ENCODE assay signal across 8 mouse cellular contexts in genomic region chr2:157458472-157458871, GRCm38 (mm10). TPM values are rescaled to one million over a fixed set of nuclear protein-coding genes. Genes with fewer than 3 reads are reported as not detected.
A peak's percentile ranks its signal among the peaks of the same experiment; 100 is the strongest.
DNase-seq lines count a peak whose midpoint lies in the region; ATAC-seq and TF ChIP-seq lines count a peak whose summit lies in the region.

No protein-coding gene starts in this region.

- DNase-seq in kidney, adult 18-20 months = peak; percentile 75
- peak; percentile 69 to 77 for DNase-seq in gastrocnemius, postnatal 4 days (ENCODE audit: low spot score in 2 of 2)
- peak; percentile 70 for DNase-seq in limb, embryonic 14.5 days (ENCODE audit: low spot score)
- DNase-seq in midbrain, postnatal 0 days (ENCODE audit: low spot score) = peak; percentile 83
- peak; percentile 79 for DNase-seq in splenic B cell, adult 2 months (ENCODE audit: low read depth, low spot score)

- TF ChIP-seq POLR2A in cortical plate, adult 2 months (IDR thresholded peaks at IDR 0.05; ENCODE audit: extremely low read depth, insufficient read depth, low read length) = no peak
- no peak for TF ChIP-seq POLR2A in limb, embryonic 14.5 days (IDR thresholded peaks at IDR 0.05; ENCODE audit: borderline replicate concordance, extremely low read depth, insufficient read depth, insufficient read length)

- H3K4me3 ChIP-seq in kidney, embryonic 16.5 days (ENCODE audit: low read length) = no peak overlapping the region
- H3K4me3 ChIP-seq in cortical plate, adult 2 months (ENCODE audit: insufficient read depth, low read length) = no peak overlapping the region
- no peak overlapping the region for H3K4me3 ChIP-seq in intestine, embryonic 15.5 days (replicated peaks)
- no peak overlapping the region for H3K4me3 ChIP-seq in limb, embryonic 14.5 days (replicated peaks; ENCODE audit: low read length)
- H3K4me3 ChIP-seq in midbrain, postnatal 0 days (ENCODE audit: low read depth, low read length) = no peak overlapping the region

- no peak overlapping the region for H3K4me2 ChIP-seq in kidney, embryonic 16.5 days (replicated peaks; ENCODE audit: low read depth, low read length)
- 0 out of 2 replicates have a peak overlapping the region, but pooled peaks have one; percentile 26 for H3K4me2 ChIP-seq in intestine, embryonic 15.5 days (replicated peaks)
- H3K4me2 ChIP-seq in limb, embryonic 14.5 days (replicated peaks; ENCODE audit: low read depth, low read length, severe bottlenecking) = no peak overlapping the region
- no peak overlapping the region for H3K4me2 ChIP-seq in midbrain, postnatal 0 days (ENCODE audit: low read depth, low read length, poor library complexity, severe bottlenecking)

- H3K27me3 ChIP-seq in kidney, embryonic 16.5 days (ENCODE audit: insufficient read depth, low read length) = no peaks in the 10 kb centered on the region
- no peaks in the 10 kb centered on the region for H3K27me3 ChIP-seq in intestine, embryonic 15.5 days (replicated peaks)
- no peaks in the 10 kb centered on the region for H3K27me3 ChIP-seq in limb, embryonic 14.5 days (ENCODE audit: control insufficient read depth, insufficient read depth, low read length)
- no peaks in the 10 kb centered on the region for H3K27me3 ChIP-seq in midbrain, postnatal 0 days (ENCODE audit: insufficient read depth, low read length)
- no peaks in the 10 kb centered on the region for H3K27me3 ChIP-seq in splenic B cell, adult 2 months (ENCODE audit: control insufficient read depth, insufficient read depth, low read length, poor library complexity, severe bottlenecking)

- TF ChIP-seq CTCF in cortical plate, adult 2 months (IDR thresholded peaks at IDR 0.05; ENCODE audit: extremely low read depth, insufficient read depth, low read length) = peak; percentile 62
- peak; percentile 93 for TF ChIP-seq CTCF in midbrain, postnatal 0 days (IDR thresholded peaks at IDR 0.05)

- H3K27ac ChIP-seq in kidney, embryonic 16.5 days (ENCODE audit: low read length) = no peak overlapping the region
- no peak overlapping the region for H3K27ac ChIP-seq in cortical plate, adult 2 months (ENCODE audit: insufficient read depth, low read length)
- peak overlapping the region; percentile 22; the same call in 1 of the 2 replicates for H3K27ac ChIP-seq in intestine, embryonic 15.5 days
- H3K27ac ChIP-seq in limb, embryonic 14.5 days (replicated peaks; ENCODE audit: low read depth, low read length) = no peak overlapping the region
- peak overlapping the region; percentile 83 for H3K27ac ChIP-seq in midbrain, postnatal 0 days (ENCODE audit: low read depth, low read length)

- no peak overlapping the region for H3K9ac ChIP-seq in kidney, embryonic 16.5 days (replicated peaks; ENCODE audit: low read length)
- H3K9ac ChIP-seq in intestine, embryonic 15.5 days = no peak overlapping the region
- H3K9ac ChIP-seq in limb, embryonic 14.5 days (ENCODE audit: low read depth, low read length, severe bottlenecking) = no peak overlapping the region
- H3K9ac ChIP-seq in midbrain, postnatal 0 days (replicated peaks; ENCODE audit: low read length, poor library complexity, severe bottlenecking) = 0 out of 2 replicates have a peak overlapping the region, but pooled peaks have one; percentile 13

- H3K4me1 ChIP-seq in kidney, embryonic 16.5 days (ENCODE audit: insufficient read depth, low read length) = peaks cover 41% of the 10 kb centered on the region
- H3K4me1 ChIP-seq in cortical plate, adult 2 months (ENCODE audit: control insufficient read depth, insufficient read depth, low read length) = peaks cover 7% of the 10 kb centered on the region
- peaks cover 50% of the 10 kb centered on the region for H3K4me1 ChIP-seq in intestine, embryonic 15.5 days (replicated peaks)
- H3K4me1 ChIP-seq in limb, embryonic 14.5 days (ENCODE audit: control insufficient read depth, insufficient read depth, low read length) = peaks cover 24% of the 10 kb centered on the region
- H3K4me1 ChIP-seq in midbrain, postnatal 0 days (ENCODE audit: insufficient read depth, low read length) = peaks cover 17% of the 10 kb centered on the region

- no peaks in the 10 kb centered on the region for H3K9me3 ChIP-seq in kidney, embryonic 16.5 days (ENCODE audit: low read length)
- no peaks in the 10 kb centered on the region for H3K9me3 ChIP-seq in intestine, embryonic 15.5 days
- no peaks in the 10 kb centered on the region for H3K9me3 ChIP-seq in limb, embryonic 14.5 days (ENCODE audit: control insufficient read depth, low read length)
- H3K9me3 ChIP-seq in midbrain, postnatal 0 days (ENCODE audit: low read length) = no peaks in the 10 kb centered on the region

- 0 out of 2 replicates have a peak, but pooled peaks cover 3% of the 10 kb centered on the region for H3K36me3 ChIP-seq in kidney, embryonic 16.5 days (ENCODE audit: insufficient read depth, low read length)
- peaks cover 14% of the 10 kb centered on the region; the same call in 1 of the 2 replicates for H3K36me3 ChIP-seq in intestine, embryonic 15.5 days
- H3K36me3 ChIP-seq in limb, embryonic 14.5 days (ENCODE audit: control insufficient read depth, insufficient read depth, low read length) = peaks cover 60% of the 10 kb centered on the region
- H3K36me3 ChIP-seq in midbrain, postnatal 0 days (ENCODE audit: insufficient read depth, low read length) = peaks cover 30% of the 10 kb centered on the region
- no peaks in the 10 kb centered on the region for H3K36me3 ChIP-seq in splenic B cell, adult 2 months (ENCODE audit: control insufficient read depth, insufficient read depth, low read length, poor library complexity, severe bottlenecking)

- 34% methylated on average over 14 of the region's 14 CpGs for WGBS in kidney, embryonic 16.5 days
- WGBS in intestine, embryonic 15.5 days = 25% methylated on average over 13 of the region's 14 CpGs
- WGBS in limb, embryonic 14.5 days = 31% methylated on average over 13 of the region's 14 CpGs
- 28% methylated on average over 12 of the region's 14 CpGs for WGBS in midbrain, postnatal 0 days

- no peak for ATAC-seq in kidney, embryonic 16.5 days (ENCODE audit: low FRiP score, low TSS enrichment)
- ATAC-seq in intestine, embryonic 15.5 days = peak; percentile 34
- peak; percentile 27; the same call in 1 of the 2 replicates for ATAC-seq in limb, embryonic 14.5 days (ENCODE audit: low FRiP score, low read depth)
- ATAC-seq in midbrain, postnatal 0 days (ENCODE audit: low FRiP score) = peak; percentile 4; the same call in 1 of the 2 replicates

RNA-seq across cellular contexts. Expression of gene Src, which starts 40.2 kb away (rescaled TPM):
- 16.9 and 17.3 TPM in 2 replicates for polyA plus RNA-seq in kidney, embryonic 16.5 days (2015; fragmentation: Nextera tagmentation; extraction: Ambion mirVana)
- polyA plus RNA-seq in cortical plate, adult 2 months (2012; rRNA removed) = 83.8 and 95.0 TPM in 2 replicates
- total RNA-seq in gastrocnemius, postnatal 4 days (2021) = 10 to 100 TPM; 13.3 to 13.6 TPM
- 18.1 and 19.4 TPM in 2 replicates for polyA plus RNA-seq in intestine, embryonic 15.5 days (2015; fragmentation: Nextera tagmentation; extraction: Ambion mirVana)
- polyA plus RNA-seq in limb, embryonic 14.5 days (2012; rRNA removed) = 43.6 and 56.3 TPM in 2 replicates
- 15.9 and 17.2 TPM in 2 replicates for polyA plus RNA-seq in limb, embryonic 14.5 days (2014; fragmentation: Nextera tagmentation; extraction: Ambion mirVana)
- total RNA-seq in midbrain, postnatal 0 days (2014; rRNA removed) = 129 and 137 TPM in 2 replicates
- 26.1 and 26.6 TPM in 2 replicates for polyA plus RNA-seq in midbrain, postnatal 0 days (2015; fragmentation: Nextera tagmentation; extraction: Ambion mirVana)

Comparison
In these comparisons a context has a peak if more than half of its experiments do, and no peak if none do; other contexts are left out.
1. H3K27ac ChIP-seq: peak in intestine, embryonic 15.5 days (single experiment) and midbrain, postnatal 0 days (single experiment); none in kidney, embryonic 16.5 days (single experiment), cortical plate, adult 2 months (single experiment) and limb, embryonic 14.5 days (single experiment).
2. Peak in every context shown above with its lines, with median percentiles within 50 percentile points of each other: DNase-seq.